ENCODE assay signal across 8 mouse cellular contexts in genomic region chr10:93679191-93680007, GRCm38 (mm10). TPM values are rescaled to one million over a fixed set of nuclear protein-coding genes. Genes with fewer than 3 reads are reported as not detected.
DNase-seq lines count a peak whose midpoint lies in the region; ATAC-seq and TF ChIP-seq lines count a peak whose summit lies in the region.

No protein-coding gene starts in this region.

- TF ChIP-seq POLR2A in kidney, adult 2 months (IDR thresholded peaks at IDR 0.05; ENCODE audit: low read depth, low read length): no peak
- TF ChIP-seq POLR2A in small intestine, adult 2 months (IDR thresholded peaks at IDR 0.05; ENCODE audit: low read depth, low read length): no peak

- ATAC-seq in hindbrain, embryonic 14.5 days (ENCODE audit: low FRiP score): peak; percentile 40; the same call in 1 of the 2 replicates
- ATAC-seq in liver, postnatal 0 days: peak; percentile 94

- H3K9me3 ChIP-seq in hindbrain, embryonic 14.5 days (ENCODE audit: control insufficient read depth, low read length): 0 out of 2 replicates have a peak, but pooled peaks cover 3% of the 10 kb centered on the region
- no peaks in the 10 kb centered on the region for H3K9me3 ChIP-seq in liver, postnatal 0 days (ENCODE audit: low read length)

- H3K27me3 ChIP-seq in kidney, adult 2 months (replicated peaks; ENCODE audit: control insufficient read depth, insufficient read depth, low read length): no peaks in the 10 kb centered on the region
- no peaks in the 10 kb centered on the region for H3K27me3 ChIP-seq in hindbrain, embryonic 14.5 days (ENCODE audit: control insufficient read depth, insufficient read depth, low read length)
- no peaks in the 10 kb centered on the region for H3K27me3 ChIP-seq in liver, postnatal 0 days (ENCODE audit: insufficient read depth, low read length)
- H3K27me3 ChIP-seq in small intestine, adult 2 months (ENCODE audit: control insufficient read depth, insufficient read depth, low read length): no peaks in the 10 kb centered on the region

- 31% methylated on average over 19 of the region's 19 CpGs for WGBS in kidney, adult 2 months
- 43% methylated on average over 19 of the region's 19 CpGs for WGBS in hindbrain, embryonic 14.5 days
- WGBS in liver, postnatal 0 days (ENCODE audit: insufficient replicate concordance): 20% methylated on average over 19 of the region's 19 CpGs
- WGBS in small intestine, adult 2 months: 27% methylated on average over 19 of the region's 19 CpGs

- no peak for TF ChIP-seq CTCF in kidney, adult 2 months (conservative IDR thresholded peaks at IDR 0.05; ENCODE audit: insufficient read depth, insufficient read length, low read depth, low read length)
- no peak for TF ChIP-seq CTCF in liver, postnatal 0 days (IDR thresholded peaks at IDR 0.05; ENCODE audit: low read depth)
- TF ChIP-seq CTCF in small intestine, adult 2 months (IDR thresholded peaks at IDR 0.05; ENCODE audit: extremely low read depth, insufficient read length, insufficient replicate concordance, low read depth, low read length): no peak
- no peak for TF ChIP-seq CTCF in layer of hippocampus, adult 2 months (conservative IDR thresholded peaks at IDR 0.05)

- peak overlapping the region; percentile 42 for H3K27ac ChIP-seq in kidney, adult 2 months (ENCODE audit: insufficient read depth, low read depth, low read length)
- 0 out of 2 replicates have a peak overlapping the region, but pooled peaks have one; percentile 17 for H3K27ac ChIP-seq in hindbrain, embryonic 14.5 days
- peak overlapping the region; percentile 86 for H3K27ac ChIP-seq in liver, postnatal 0 days (ENCODE audit: low read depth)
- no peak overlapping the region for H3K27ac ChIP-seq in small intestine, adult 2 months (ENCODE audit: insufficient read depth, low read depth, low read length)
- H3K27ac ChIP-seq in layer of hippocampus, adult 2 months: no peak overlapping the region

- peak; percentile 85; the same call in 1 of the 2 replicates for TF ChIP-seq EP300 in liver, postnatal 0 days (IDR thresholded peaks at IDR 0.05; ENCODE audit: low read depth)

- H3K9ac ChIP-seq in hindbrain, embryonic 14.5 days: no peak overlapping the region; the same call in 1 of the 2 replicates
- H3K9ac ChIP-seq in liver, postnatal 0 days (replicated peaks): peak overlapping the region; percentile 61

- H3K4me2 ChIP-seq in hindbrain, embryonic 14.5 days (replicated peaks): peak overlapping the region; percentile 38
- peak overlapping the region; percentile 72 for H3K4me2 ChIP-seq in liver, postnatal 0 days (ENCODE audit: low read depth, low read length)

- peaks cover 15% of the 10 kb centered on the region; the same call in 1 of the 2 replicates for H3K4me1 ChIP-seq in kidney, adult 2 months (ENCODE audit: control insufficient read depth, insufficient read depth, low read length)
- peaks cover 10% of the 10 kb centered on the region; the same call in 1 of the 2 replicates for H3K4me1 ChIP-seq in hindbrain, embryonic 14.5 days (replicated peaks; ENCODE audit: control insufficient read depth, insufficient read depth, low read length)
- peaks cover 20% of the 10 kb centered on the region for H3K4me1 ChIP-seq in liver, postnatal 0 days (ENCODE audit: insufficient read depth)
- peaks cover 14% of the 10 kb centered on the region for H3K4me1 ChIP-seq in small intestine, adult 2 months (ENCODE audit: control insufficient read depth, insufficient read depth, insufficient read length, low read length)

- H3K4me3 ChIP-seq in kidney, adult 2 months (ENCODE audit: insufficient read depth, low read depth, low read length): peak overlapping the region; percentile 29
- 0 out of 2 replicates have a peak overlapping the region, but pooled peaks have one; percentile 7 for H3K4me3 ChIP-seq in hindbrain, embryonic 14.5 days (replicated peaks; ENCODE audit: low read length)
- peak overlapping the region; percentile 32 for H3K4me3 ChIP-seq in liver, postnatal 0 days (ENCODE audit: low read depth, low read length)
- H3K4me3 ChIP-seq in small intestine, adult 2 months (ENCODE audit: low read depth, low read length): peak overlapping the region; percentile 5; the same call in 1 of the 2 replicates
- H3K4me3 ChIP-seq in layer of hippocampus, adult 2 months: no peak overlapping the region

- DNase-seq in kidney, adult 2 months: peak; percentile 53
- no peak for DNase-seq in kidney, adult 8-10 months
- DNase-seq in gastrocnemius, postnatal 10 days: peak; percentile 18
- DNase-seq in hindbrain, embryonic 14.5 days (ENCODE audit: low spot score): no peak
- DNase-seq in liver, postnatal 0 days: peak; percentile 56
- no peak for DNase-seq in layer of hippocampus, adult 2 months (ENCODE audit: low spot score in 2 of 2)
- no peak for DNase-seq in layer of hippocampus, postnatal 14 days (ENCODE audit: low spot score in 2 of 2)

- H3K36me3 ChIP-seq in kidney, adult 2 months (ENCODE audit: control insufficient read depth, insufficient read depth, low read length): no peaks in the 10 kb centered on the region; the same call in 1 of the 2 replicates
- peaks cover 14% of the 10 kb centered on the region for H3K36me3 ChIP-seq in hindbrain, embryonic 14.5 days (replicated peaks; ENCODE audit: control insufficient read depth, insufficient read depth)
- H3K36me3 ChIP-seq in liver, postnatal 0 days (replicated peaks; ENCODE audit: insufficient read depth, low read length): no peaks in the 10 kb centered on the region
- H3K36me3 ChIP-seq in small intestine, adult 2 months (ENCODE audit: control insufficient read depth, insufficient read depth, low read length): no peaks in the 10 kb centered on the region

RNA-seq across cellular contexts. Expression of gene Ntn4, which starts 38.9 kb away (rescaled TPM):
- polyA plus RNA-seq in kidney, adult 2 months (2012; rRNA removed): 35.1 and 36.1 TPM in 2 replicates
- 10 to 100 TPM; 10.3 to 12.3 TPM for total RNA-seq in gastrocnemius, postnatal 10 days (2021)
- 0.70 and 0.76 TPM in 2 replicates for polyA plus RNA-seq in hindbrain, embryonic 14.5 days (2014; fragmentation: Nextera tagmentation; extraction: Ambion mirVana)
- 0.39 and 0.74 TPM in 2 replicates for polyA plus RNA-seq in liver, postnatal 0 days (2015; fragmentation: Nextera tagmentation; extraction: Ambion mirVana)
- 3.9 and 5.8 TPM in 2 replicates for polyA plus RNA-seq in small intestine, adult 2 months (2012; rRNA removed)
- total RNA-seq in layer of hippocampus, adult 2 months (2021): 1 to 10 TPM; 5.5 to 7.8 TPM
- total RNA-seq in layer of hippocampus, postnatal 14 days (2021): 1 to 10 TPM; 5.9 to 7.0 TPM

Comparison
In these comparisons a context has a peak if more than half of its experiments do, and no peak if none do; other contexts are left out.
1. DNase-seq: peak in kidney, adult 2 months (single experiment), gastrocnemius, postnatal 10 days (single experiment) and liver, postnatal 0 days (single experiment); none in kidney, adult 8-10 months (0 of 2), hindbrain, embryonic 14.5 days (single experiment), layer of hippocampus, adult 2 months (0 of 2) and layer of hippocampus, postnatal 14 days (0 of 2).
2. H3K27ac ChIP-seq: peak in kidney, adult 2 months (single experiment), hindbrain, embryonic 14.5 days (single experiment) and liver, postnatal 0 days (single experiment); none in small intestine, adult 2 months (single experiment) and layer of hippocampus, adult 2 months (single experiment).